Mouse (Mus musculus): ENCODE data around the gene Mob1a.

DNA sequence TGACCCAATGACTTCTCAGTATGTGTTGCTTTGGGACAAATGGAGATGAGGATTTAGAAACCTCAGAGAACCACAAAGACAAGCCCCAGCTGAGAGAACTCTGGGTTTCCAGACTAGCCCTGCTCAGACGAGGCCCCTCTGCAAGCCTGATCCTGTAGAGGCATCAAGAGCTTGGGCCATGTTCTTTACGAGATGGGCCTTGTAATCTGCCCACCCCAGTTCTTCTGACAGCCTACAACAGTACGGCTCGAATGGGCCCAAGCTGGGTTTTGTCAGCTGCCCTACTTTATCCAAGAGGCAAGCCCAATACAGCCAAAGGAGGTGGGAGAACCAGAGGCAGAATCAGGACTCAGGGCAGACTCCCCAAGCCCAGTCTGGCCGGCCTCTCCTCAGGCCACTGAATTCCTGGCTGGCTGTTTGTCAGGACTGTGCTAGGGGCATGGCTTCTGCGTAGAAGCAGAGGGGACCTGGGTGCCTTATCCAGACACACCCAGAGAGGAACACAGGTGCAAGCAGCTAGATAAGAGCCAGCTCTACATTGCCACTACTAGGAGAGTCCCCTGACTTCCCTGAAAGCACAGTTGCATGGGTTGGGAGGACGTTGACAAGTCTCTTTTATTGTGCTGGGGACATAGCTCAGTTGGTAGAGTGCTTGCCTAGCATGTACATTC is 25.8 kb downstream of the Mob1a start:
- TF ChIP-seq CHD2 (IDR thresholded peaks at IDR 0.05; ENCODE audit: low read depth, low read length) (no peak), MAFK (IDR thresholded peaks at IDR 0.05; ENCODE audit: insufficient read depth, low read depth, low read length) (no peak)

Measured in ES-E14 (cell line).